Mouse (Mus musculus) urinary bladder, postnatal 4 days (tissue): Measurements from ENCODE around the gene Lamb2.
A peak's percentile ranks its signal among the peaks of the same experiment; 100 is the strongest.

ENCODE experiments used
- DNase-seq, 2 experiments: peaks; one replicate each; pipeline ENCODE4 v3.0.0; 2021 to 2022; ENCODE audit warnings: low spot score in 2 of 2

Gene Lamb2

GRCm38 (mm10) chr9:108491286-108491580 lies 11.7 kb downstream of the Lamb2 start:
- DNase-seq = no peak

GRCm38 (mm10) chr9:108492043-108492750 lies 12.7 kb downstream of the Lamb2 start:
- no peak for DNase-seq

- no peak for DNase-seq
Measured at GRCm38 (mm10) chr9:108493246-108493645, 13.7 kb downstream of the Lamb2 start.

GRCm38 (mm10) chr9:108494146-108494825 lies 14.8 kb downstream of the Lamb2 start:
- DNase-seq = no peak

- DNase-seq = no peak
Measured at GRCm38 (mm10) chr9:108494905-108495304, 15.4 kb downstream of the Lamb2 start.

- DNase-seq = no peak
Measured at GRCm38 (mm10) chr9:108499231-108499630, 19.7 kb downstream of the Lamb2 start.

DNA sequence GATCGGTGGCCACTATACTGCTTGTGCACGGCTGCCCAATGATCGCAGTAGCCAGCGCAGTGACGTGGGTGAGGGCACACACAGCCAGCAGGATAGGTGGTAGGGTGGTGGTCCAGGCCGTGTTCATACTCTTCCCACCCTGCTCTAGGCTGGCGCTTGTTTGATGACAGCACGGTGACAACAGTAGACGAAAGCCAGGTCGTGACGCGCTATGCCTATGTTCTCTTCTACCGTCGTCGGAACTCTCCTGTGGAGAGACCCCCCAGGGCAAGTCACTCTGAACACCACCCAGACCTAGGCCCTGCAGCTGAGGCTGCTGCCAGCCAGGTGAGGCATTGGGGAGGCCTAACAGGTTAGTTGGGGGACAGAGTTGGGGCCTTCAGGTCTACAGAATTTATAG lies 20.4 kb downstream of the Lamb2 start:
- DNase-seq = peak in 1 of 2 experiments; percentile 53

GRCm38 (mm10) chr9:108506901-108507300 lies 27.4 kb downstream of the Lamb2 start:
- no peak for DNase-seq

DNA sequence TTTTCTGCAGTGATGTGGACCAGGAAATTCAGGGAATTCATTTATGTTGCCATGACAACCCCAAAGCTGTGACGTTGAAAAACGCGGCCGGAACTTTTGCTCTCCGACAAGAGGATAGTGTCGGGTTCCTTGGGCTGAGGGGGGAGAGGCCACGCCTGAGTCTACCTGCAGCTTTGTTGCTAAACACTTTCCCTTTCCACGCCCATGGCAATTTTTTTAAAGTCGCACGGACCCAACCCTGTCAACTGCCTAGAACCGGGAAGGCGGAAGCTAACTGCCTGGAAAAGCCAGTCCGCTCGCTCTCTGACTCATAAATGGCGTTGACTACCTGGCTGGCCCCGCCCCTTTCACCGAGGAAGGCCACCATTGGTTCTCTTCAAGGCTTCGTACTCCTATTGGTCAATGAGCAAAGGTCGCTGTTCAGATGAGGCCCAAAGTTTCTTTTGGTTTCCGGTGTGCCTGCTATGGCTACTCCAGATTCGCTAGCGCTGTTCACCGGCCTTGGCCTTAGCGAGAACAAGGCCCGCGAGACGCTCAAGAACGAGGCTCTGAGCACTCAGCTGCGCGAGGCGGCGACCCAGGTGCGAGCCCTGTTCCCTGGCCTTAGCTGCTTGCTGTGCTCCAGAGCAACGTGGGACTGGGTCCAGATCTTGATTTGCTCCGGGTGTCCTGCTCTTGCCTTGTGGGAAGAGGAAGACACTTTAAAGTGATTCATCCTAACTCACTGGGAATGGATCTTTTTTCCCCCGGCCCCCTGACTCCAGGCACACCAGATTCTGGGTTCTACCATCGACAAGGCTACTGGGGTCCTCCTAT lies 28.3 kb downstream of the Lamb2 start, which contains the start of gene Qars:
Gene Qars, plus strand, starts transcription at position 88 of the 816 bp plus-strand sequence.
- peak; percentile 91 to 93 for DNase-seq

DNA sequence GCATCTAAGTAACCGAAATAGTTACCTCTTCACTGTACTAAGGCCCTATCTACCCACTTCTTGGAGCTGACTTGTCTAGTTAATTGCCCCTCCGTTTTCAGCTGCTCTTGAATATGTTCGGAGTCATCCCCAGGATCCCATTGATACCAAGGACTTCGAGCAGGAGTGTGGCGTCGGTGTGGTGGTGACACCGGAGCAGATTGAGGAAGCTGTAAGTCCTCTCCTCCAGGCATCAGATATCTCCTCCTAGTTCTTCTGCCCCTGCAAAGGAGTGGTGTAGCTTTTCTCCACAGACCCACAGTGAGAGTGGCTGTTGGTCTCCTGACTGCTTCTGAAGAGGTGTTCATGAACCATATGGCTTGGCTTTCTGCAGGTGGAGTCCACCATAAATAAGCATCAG lies 29.2 kb downstream of the Lamb2 start:
- DNase-seq = no peak

DNA sequence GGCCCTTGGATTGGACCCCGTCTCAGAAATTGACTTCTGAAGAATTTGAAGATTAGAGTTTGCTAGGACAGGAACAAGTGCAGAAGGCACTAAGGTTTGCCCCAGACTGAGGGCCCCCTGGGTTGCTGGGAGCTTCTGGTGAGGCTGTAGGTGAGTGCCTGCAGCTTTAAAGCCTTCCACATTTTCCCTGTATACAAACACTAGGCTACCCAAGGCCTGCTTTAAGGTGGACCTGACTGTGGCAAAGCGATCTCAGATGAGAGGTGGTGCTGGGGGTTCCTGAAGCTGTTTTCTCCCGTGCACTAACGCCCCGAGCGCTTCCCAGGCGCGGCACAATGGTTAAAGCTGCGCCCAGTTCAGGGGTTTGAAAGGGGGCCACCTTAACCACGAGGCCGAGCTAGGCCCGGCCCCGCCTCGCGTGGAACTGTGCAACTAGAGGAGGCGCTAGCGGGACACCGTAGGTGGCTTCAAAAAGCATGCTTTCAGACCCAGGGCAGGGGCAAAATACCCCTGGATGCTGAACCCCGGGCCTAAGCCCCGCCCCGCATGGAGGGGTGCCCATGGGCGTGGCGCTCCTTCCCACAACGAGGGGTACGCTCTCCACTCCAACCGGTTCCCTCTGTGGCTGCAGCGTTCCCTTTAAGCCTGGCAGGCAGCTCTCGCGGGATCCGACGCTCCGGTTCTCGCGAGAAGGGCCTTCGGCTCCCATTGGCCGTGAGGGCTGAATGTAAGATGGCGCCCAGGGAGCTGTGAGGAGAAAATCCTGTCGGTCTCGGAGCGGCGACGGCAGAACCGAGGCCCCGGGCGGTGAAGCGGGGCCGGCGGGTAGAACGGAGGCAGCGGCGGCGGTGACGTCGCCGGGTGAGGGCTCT lies 37.1 kb downstream of the Lamb2 start, which contains the start of gene Qrich1:
Gene Qrich1, plus strand, starts transcription at position 427 of the 872 bp plus-strand sequence.
- DNase-seq = peak; percentile 91 to 93

GRCm38 (mm10) chr9:108517253-108517930 lies 37.9 kb downstream of the Lamb2 start:
- peak; percentile 79 to 83 for DNase-seq

- no peak for DNase-seq
Measured at GRCm38 (mm10) chr9:108517931-108518332, 38.4 kb downstream of the Lamb2 start.

- DNase-seq = no peak
Measured at GRCm38 (mm10) chr9:108521604-108522003, 42.1 kb downstream of the Lamb2 start.

DNA sequence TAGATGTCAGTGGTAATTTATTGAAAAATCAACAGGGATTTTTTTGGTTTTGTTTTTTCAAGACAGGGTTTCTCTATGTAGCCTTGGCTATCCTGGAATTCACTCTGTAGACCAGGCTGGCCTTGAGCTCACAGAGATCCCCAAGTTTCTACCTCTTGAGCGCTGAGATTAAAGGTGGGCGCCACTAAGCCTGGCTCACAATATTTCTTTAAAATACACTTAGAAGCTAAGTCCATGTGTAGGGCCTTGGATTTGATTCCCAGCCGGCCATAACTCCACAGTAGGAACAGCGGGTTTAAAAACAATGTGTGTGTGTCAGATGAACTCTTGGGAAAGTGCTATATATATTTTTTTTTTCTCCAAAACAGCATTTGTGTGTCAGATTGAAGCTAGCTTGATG lies 43.8 kb downstream of the Lamb2 start:
- DNase-seq = no peak

GRCm38 (mm10) chr9:108525400-108525799 lies 45.9 kb downstream of the Lamb2 start:
- DNase-seq = no peak

GRCm38 (mm10) chr9:108530954-108531353 lies 51.4 kb downstream of the Lamb2 start:
- no peak for DNase-seq

- no peak for DNase-seq
Measured at GRCm38 (mm10) chr9:108531496-108531895, 52.0 kb downstream of the Lamb2 start.
